ENCODE assay signal across 37 mouse cellular contexts in the genomic region with DNA sequence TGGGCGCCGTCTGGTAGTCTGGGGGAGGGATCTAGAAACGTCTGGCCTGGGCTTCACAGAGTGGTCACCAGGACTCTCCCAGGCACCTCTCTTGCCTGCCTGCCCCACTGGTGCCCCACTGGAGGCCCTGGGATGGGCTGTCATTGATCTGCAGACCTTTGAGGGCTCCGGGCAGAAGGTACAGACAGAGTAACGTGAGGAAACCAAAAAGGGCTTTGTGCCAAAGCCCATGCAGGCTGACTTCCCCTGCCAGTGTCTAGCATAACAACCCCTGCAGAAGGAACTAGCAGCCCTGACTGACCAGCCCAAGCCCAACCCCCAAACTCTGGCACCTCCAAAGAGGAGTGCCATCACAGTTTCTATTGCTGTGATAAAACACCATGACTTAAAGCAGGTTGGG. TPM values are rescaled to one million over a fixed set of nuclear protein-coding genes. Genes with fewer than 3 reads are reported as not detected.
"Had no signal": no experiment of that assay in that cellular context is flagged by ENCODE, and none has a peak within 500 bp of the region (broad histone marks: within the 10 kb centered on the region; RNA-seq: fewer than 3 reads in every experiment).

No protein-coding gene starts in this region.

- H3K36me3 ChIP-seq: limb, embryonic 10.5 days; limb, embryonic 12.5 days; limb, embryonic 13.5 days; limb, embryonic 15.5 days; liver, embryonic 12.5 days; liver, embryonic 13.5 days; liver, embryonic 15.5 days; midbrain, embryonic 10.5 days; midbrain, embryonic 12.5 days; midbrain, embryonic 13.5 days; midbrain, embryonic 15.5 days had no signal

- H3K4me3 ChIP-seq: left cerebral cortex, adult 2 months; limb, embryonic 10.5 days; limb, embryonic 12.5 days; limb, embryonic 13.5 days; limb, embryonic 15.5 days; liver, embryonic 12.5 days; liver, embryonic 13.5 days; liver, embryonic 15.5 days; megakaryocyte, embryonic 14.5 days; midbrain, embryonic 10.5 days; midbrain, embryonic 12.5 days; midbrain, embryonic 13.5 days; midbrain, embryonic 15.5 days; myocyte had no signal

- H3K4me1 ChIP-seq: liver, embryonic 12.5 days; liver, embryonic 13.5 days; liver, embryonic 15.5 days; megakaryocyte, embryonic 14.5 days had no signal

- H3K9ac ChIP-seq: limb, embryonic 12.5 days; limb, embryonic 13.5 days; limb, embryonic 15.5 days; liver, embryonic 12.5 days; liver, embryonic 13.5 days; liver, embryonic 14.5 days; liver, embryonic 15.5 days; liver, postnatal 0 days; lung, embryonic 14.5 days; midbrain, embryonic 12.5 days; midbrain, embryonic 13.5 days; midbrain, embryonic 15.5 days had no signal

- ATAC-seq: liver, embryonic 12.5 days; liver, postnatal 0 days; midbrain, embryonic 13.5 days; midbrain, embryonic 15.5 days; midbrain, embryonic 16.5 days had no signal

- H3K27me3 ChIP-seq: limb, embryonic 12.5 days; limb, embryonic 13.5 days; limb, embryonic 15.5 days; liver, embryonic 12.5 days; liver, embryonic 13.5 days; liver, embryonic 15.5 days; midbrain, embryonic 12.5 days; midbrain, embryonic 13.5 days; midbrain, embryonic 15.5 days had no signal

- H3K9me3 ChIP-seq: limb, embryonic 10.5 days; limb, embryonic 12.5 days; limb, embryonic 13.5 days; limb, embryonic 15.5 days; liver, embryonic 12.5 days; liver, embryonic 13.5 days; liver, embryonic 15.5 days; midbrain, embryonic 10.5 days; midbrain, embryonic 12.5 days; midbrain, embryonic 13.5 days; midbrain, embryonic 15.5 days had no signal

- H3K27ac ChIP-seq: left cerebral cortex, adult 2 months; limb, embryonic 12.5 days; limb, embryonic 13.5 days; limb, embryonic 15.5 days; liver, embryonic 12.5 days; liver, embryonic 13.5 days; liver, embryonic 14.5 days; liver, embryonic 15.5 days; macrophage; midbrain, embryonic 10.5 days; midbrain, embryonic 12.5 days; midbrain, embryonic 13.5 days; midbrain, embryonic 15.5 days had no signal

- H3K4me2 ChIP-seq: limb, embryonic 12.5 days; limb, embryonic 13.5 days; limb, embryonic 15.5 days; liver, embryonic 11.5 days; liver, embryonic 12.5 days; liver, embryonic 13.5 days; liver, embryonic 15.5 days; lung, embryonic 14.5 days; midbrain, embryonic 11.5 days; midbrain, embryonic 12.5 days; midbrain, embryonic 13.5 days; midbrain, embryonic 15.5 days had no signal

- DNase-seq: left cerebral cortex, postnatal 4 days; liver; liver, embryonic 13.5 days; liver, postnatal 0 days; lung, adult 18-20 months; lung, adult 2 months; lung, embryonic 14.5 days; lung, postnatal 10 days; lung, postnatal 14 days; lung, postnatal 36 days; midbrain, embryonic 14.5 days had no signal

RNA-seq across cellular contexts. Expression of a gene that starts 15.1 kb away (rescaled TPM):
- total RNA-seq: left cerebral cortex, adult 2 months; left cerebral cortex, postnatal 4 days; megakaryocyte progenitor cell, adult 5-6 weeks; megakaryocyte-erythroid progenitor cell, adult 5-6 weeks; monocyte, adult 5-6 weeks had no signal
- polyA plus RNA-seq: limb, embryonic 11.5 days; liver, embryonic 13.5 days; liver, embryonic 15.5 days; macrophage had no signal

RNA-seq across cellular contexts. Expression of a gene that starts 53.2 kb away (rescaled TPM):
- total RNA-seq: left cerebral cortex, adult 2 months; left cerebral cortex, postnatal 36 days; left cerebral cortex, postnatal 4 days; liver, adult 2 months; megakaryocyte progenitor cell, adult 5-6 weeks; megakaryocyte, adult 5-6 weeks; megakaryocyte-erythroid progenitor cell, adult 5-6 weeks; midbrain, postnatal 0 days; monocyte, adult 5-6 weeks had no signal
- polyA plus RNA-seq: liver, adult 2 months; liver, embryonic 12.5 days; liver, embryonic 13.5 days; liver, embryonic 14.5 days; liver, embryonic 15.5 days; macrophage; midbrain, embryonic 12.5 days; myocyte had no signal
